ENCODE assay signal across 22 mouse cellular contexts in the genomic region with DNA sequence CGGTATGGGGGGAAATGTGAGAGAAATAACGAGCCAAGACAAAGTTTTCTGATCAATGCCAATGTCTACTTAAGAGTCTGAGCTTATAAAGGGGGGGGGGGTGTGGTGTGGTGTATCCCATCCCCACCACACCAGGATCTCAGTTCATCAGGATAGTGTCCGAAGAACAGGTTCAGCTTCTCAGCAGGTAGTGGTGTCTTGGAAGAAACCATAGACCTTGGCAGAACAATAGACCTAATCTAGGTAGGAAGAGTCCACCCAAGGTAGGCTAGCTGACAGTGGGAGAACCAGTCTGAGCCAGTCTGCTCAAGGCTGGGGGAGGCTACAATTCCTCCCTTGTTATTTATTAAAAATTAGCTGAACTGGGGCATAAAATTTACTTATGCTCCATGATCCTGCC.
DNase-seq lines count a peak whose midpoint lies in the region; ATAC-seq and TF ChIP-seq lines count a peak whose summit lies in the region.
"Had no signal": no experiment of that assay in that cellular context is flagged by ENCODE, and none has a peak within 500 bp of the region (broad histone marks: within the 10 kb centered on the region; RNA-seq: fewer than 3 reads in every experiment).

No protein-coding gene starts in this region.

- peak; percentile 53 for DNase-seq in ES-CJ7 (ENCODE audit: low read depth, low spot score)
- peak; percentile 56 for DNase-seq in R1 (ENCODE audit: low read depth, low spot score)
- peak; percentile 3 for DNase-seq in ZHBTc4 (ENCODE audit: low read depth, low spot score)
- no peak for DNase-seq in midbrain, embryonic 14.5 days
- DNase-seq in gastrocnemius, adult 8-10 months (ENCODE audit: low spot score in 2 of 2): no peak
- no peak for DNase-seq in gastrocnemius, postnatal 14 days
- DNase-seq: adrenal gland, adult 2 months; adrenal gland, adult 8-10 months; adrenal gland, postnatal 10 days; adrenal gland, postnatal 14 days; adrenal gland, postnatal 25 days; adrenal gland, postnatal 36 days; B cell, adult 2 months; cerebellum, adult 11 months; cerebellum, adult 8-10 months had no signal

- ATAC-seq in forebrain, embryonic 15.5 days (replicated peaks): no peak
- ATAC-seq in midbrain, embryonic 14.5 days (ENCODE audit: low FRiP score, low TSS enrichment): no peak
- ATAC-seq: activated CD4-positive, CD25-positive, alpha-beta regulatory T cell, adult 4 months; CD4-positive, CD25-positive, alpha-beta regulatory T cell, adult 4 months; Patski had no signal

- H3K4me1 ChIP-seq in ES-Bruce4 (ENCODE audit: control insufficient read depth, insufficient read depth, low read length): no peaks in the 10 kb centered on the region
- H3K4me1 ChIP-seq in forebrain, embryonic 15.5 days: no peaks in the 10 kb centered on the region
- H3K4me1 ChIP-seq in midbrain, embryonic 14.5 days (ENCODE audit: control insufficient read depth, insufficient read depth, low read length): no peaks in the 10 kb centered on the region

- no peak for TF ChIP-seq EP300 in ES-Bruce4 (IDR thresholded peaks at IDR 0.05; ENCODE audit: insufficient read depth, low read depth, low read length)

- H3K9me3 ChIP-seq in ES-Bruce4 (replicated peaks; ENCODE audit: control insufficient read depth, insufficient read depth, low read length, poor library complexity, severe bottlenecking): no peaks in the 10 kb centered on the region
- no peaks in the 10 kb centered on the region for H3K9me3 ChIP-seq in forebrain, embryonic 15.5 days
- no peaks in the 10 kb centered on the region for H3K9me3 ChIP-seq in midbrain, embryonic 14.5 days (ENCODE audit: control insufficient read depth, low read length)
- H3K9me3 ChIP-seq: G1E had no signal

- TF ChIP-seq POLR2A in ES-Bruce4 (IDR thresholded peaks at IDR 0.05; ENCODE audit: insufficient read depth, low read length): no peak

- H3K9ac ChIP-seq in ES-Bruce4 (ENCODE audit: low read depth, poor library complexity, severe bottlenecking): no peak overlapping the region
- no peak overlapping the region for H3K9ac ChIP-seq in forebrain, embryonic 15.5 days (replicated peaks)
- no peak overlapping the region for H3K9ac ChIP-seq in midbrain, embryonic 14.5 days (replicated peaks; ENCODE audit: low read length)

- TF ChIP-seq CTCF in ES-Bruce4 (IDR thresholded peaks at IDR 0.05; ENCODE audit: low read depth, low read length): no peak

- H3K36me3 ChIP-seq in ES-Bruce4 (ENCODE audit: control insufficient read depth, insufficient read depth, low read length, poor library complexity, severe bottlenecking): no peaks in the 10 kb centered on the region
- H3K36me3 ChIP-seq in forebrain, embryonic 15.5 days: no peaks in the 10 kb centered on the region
- H3K36me3 ChIP-seq in midbrain, embryonic 14.5 days (ENCODE audit: control insufficient read depth, insufficient read depth, low read length): no peaks in the 10 kb centered on the region
- H3K36me3 ChIP-seq: G1E had no signal

- H3K27me3 ChIP-seq in ES-Bruce4 (ENCODE audit: control insufficient read depth, insufficient read depth, low read length, poor library complexity, severe bottlenecking): no peaks in the 10 kb centered on the region
- no peaks in the 10 kb centered on the region for H3K27me3 ChIP-seq in forebrain, embryonic 15.5 days
- no peaks in the 10 kb centered on the region for H3K27me3 ChIP-seq in midbrain, embryonic 14.5 days (ENCODE audit: control insufficient read depth, insufficient read depth, low read length)
- H3K27me3 ChIP-seq: CH12.LX, Patski had no signal

- no peak overlapping the region for H3K4me2 ChIP-seq in forebrain, embryonic 15.5 days (replicated peaks)
- no peak overlapping the region for H3K4me2 ChIP-seq in midbrain, embryonic 14.5 days (ENCODE audit: low read length)

- H3K4me3 ChIP-seq in ES-Bruce4 (ENCODE audit: low read depth, low read length): no peak overlapping the region
- H3K4me3 ChIP-seq in forebrain, embryonic 15.5 days: no peak overlapping the region
- no peak overlapping the region for H3K4me3 ChIP-seq in midbrain, embryonic 14.5 days (replicated peaks; ENCODE audit: low read depth, low read length)

- intact Hi-C loops in gastrocnemius, postnatal 14 days (cut with DNase I; ENCODE audit: low total_unique reads): no loop called here

- peak overlapping the region; percentile 75 for H3K27ac ChIP-seq in ES-Bruce4 (ENCODE audit: insufficient read depth, low read length)
- H3K27ac ChIP-seq in forebrain, embryonic 15.5 days (replicated peaks): no peak overlapping the region
- H3K27ac ChIP-seq in midbrain, embryonic 14.5 days (replicated peaks; ENCODE audit: low read depth, low read length): no peak overlapping the region

- 79% methylated on average over 3 of the region's 3 CpGs for WGBS in forebrain, embryonic 15.5 days
- 71% methylated on average over 3 of the region's 3 CpGs for WGBS in midbrain, embryonic 14.5 days

Comparison
In these comparisons a context has a peak if more than half of its experiments do, and no peak if none do; other contexts are left out.
1. DNase-seq: peak in ES-CJ7 (single experiment), R1 (single experiment) and ZHBTc4 (single experiment); none in midbrain, embryonic 14.5 days (single experiment), gastrocnemius, adult 8-10 months (0 of 2) and gastrocnemius, postnatal 14 days (single experiment).